Mouse (Mus musculus): ENCODE measurements around the gene Ahnak. TPM values are rescaled to one million over a fixed set of nuclear protein-coding genes. Genes with fewer than 3 reads are reported as not detected.

The Ahnak gene
- 5.2 TPM for polyA plus RNA-seq (2015; fragmentation: Illumina TruSeq; extraction: RNeasy Lipid Tissue Mini Kit (QIAGEN cat#74804); ENCODE audit: low read depth, low replicate concordance)

GRCm38 (mm10) chr19:8989066-8989566 lies at the start of gene Ahnak:
TSS of gene Ahnak (plus strand) at chr19:8989284.

GRCm38 (mm10) chr19:8941515-8942217 lies 47.4 kb upstream of the Ahnak start, which contains the start of gene Mta2:
TSS of gene Mta2 (plus strand) at chr19:8941875.

GRCm38 (mm10) chr19:8953135-8954039 lies 35.7 kb upstream of the Ahnak start, which contains the start of gene Tut1:
TSS of gene Tut1 (plus strand) at chr19:8953847.

GRCm38 (mm10) chr19:8966590-8967372 lies 22.3 kb upstream of the Ahnak start, which contains the start of gene Eef1g:
TSS of gene Eef1g (plus strand) at chr19:8967041.

GRCm38 (mm10) chr19:9087821-9088220 lies 98.7 kb downstream of the Ahnak start, which contains the start of gene Scgb1a1:
TSS of gene Scgb1a1 (minus strand) at chr19:9087958.

Other genes starting within 250 kb of the Ahnak start
- gene 1700092M07Rik, start 248.6 kb upstream of the Ahnak start, polyA plus RNA-seq (2015; fragmentation: Illumina TruSeq; extraction: RNeasy Lipid Tissue Mini Kit (QIAGEN cat#74804); ENCODE audit: low read depth, low replicate concordance) = not detected
- 93.3 TPM for gene Stx5a, start 247.9 kb upstream of the Ahnak start, polyA plus RNA-seq (2015; fragmentation: Illumina TruSeq; extraction: RNeasy Lipid Tissue Mini Kit (QIAGEN cat#74804); ENCODE audit: low read depth, low replicate concordance)
- gene Nxf1, start 232.2 kb upstream of the Ahnak start, polyA plus RNA-seq (2015; fragmentation: Illumina TruSeq; extraction: RNeasy Lipid Tissue Mini Kit (QIAGEN cat#74804); ENCODE audit: low read depth, low replicate concordance) = 89.5 TPM
- 109 TPM for gene Tmem223, start 218.3 kb upstream of the Ahnak start, polyA plus RNA-seq (2015; fragmentation: Illumina TruSeq; extraction: RNeasy Lipid Tissue Mini Kit (QIAGEN cat#74804); ENCODE audit: low read depth, low replicate concordance)
- 11.0 TPM for gene Tmem179b, start 214.8 kb upstream of the Ahnak start, polyA plus RNA-seq (2015; fragmentation: Illumina TruSeq; extraction: RNeasy Lipid Tissue Mini Kit (QIAGEN cat#74804); ENCODE audit: low read depth, low replicate concordance)
- gene Taf6l, start 202.9 kb upstream of the Ahnak start, polyA plus RNA-seq (2015; fragmentation: Illumina TruSeq; extraction: RNeasy Lipid Tissue Mini Kit (QIAGEN cat#74804); ENCODE audit: low read depth, low replicate concordance) = 12.2 TPM
- gene Polr2g, start 190.7 kb upstream of the Ahnak start, polyA plus RNA-seq (2015; fragmentation: Illumina TruSeq; extraction: RNeasy Lipid Tissue Mini Kit (QIAGEN cat#74804); ENCODE audit: low read depth, low replicate concordance) = 206 TPM
- gene Zbtb3, start 186.7 kb upstream of the Ahnak start, polyA plus RNA-seq (2015; fragmentation: Illumina TruSeq; extraction: RNeasy Lipid Tissue Mini Kit (QIAGEN cat#74804); ENCODE audit: low read depth, low replicate concordance) = 4.3 TPM
- 38.9 TPM for gene Ttc9c, start 170.0 kb upstream of the Ahnak start, polyA plus RNA-seq (2015; fragmentation: Illumina TruSeq; extraction: RNeasy Lipid Tissue Mini Kit (QIAGEN cat#74804); ENCODE audit: low read depth, low replicate concordance)
- gene Hnrnpul2, start 169.3 kb upstream of the Ahnak start, polyA plus RNA-seq (2015; fragmentation: Illumina TruSeq; extraction: RNeasy Lipid Tissue Mini Kit (QIAGEN cat#74804); ENCODE audit: low read depth, low replicate concordance) = 102 TPM
- gene AC129217.1, start 159.5 kb upstream of the Ahnak start, polyA plus RNA-seq (2015; fragmentation: Illumina TruSeq; extraction: RNeasy Lipid Tissue Mini Kit (QIAGEN cat#74804); ENCODE audit: low read depth, low replicate concordance) = not detected
- 92.5 TPM for gene Bscl2, start 151.8 kb upstream of the Ahnak start, polyA plus RNA-seq (2015; fragmentation: Illumina TruSeq; extraction: RNeasy Lipid Tissue Mini Kit (QIAGEN cat#74804); ENCODE audit: low read depth, low replicate concordance)
- 191 TPM for gene Gng3, start 150.1 kb upstream of the Ahnak start, polyA plus RNA-seq (2015; fragmentation: Illumina TruSeq; extraction: RNeasy Lipid Tissue Mini Kit (QIAGEN cat#74804); ENCODE audit: low read depth, low replicate concordance)
- 0.82 TPM for gene Lrrn4cl, start 138.5 kb upstream of the Ahnak start, polyA plus RNA-seq (2015; fragmentation: Illumina TruSeq; extraction: RNeasy Lipid Tissue Mini Kit (QIAGEN cat#74804); ENCODE audit: low read depth, low replicate concordance)
- gene Ubxn1, start 117.8 kb upstream of the Ahnak start, polyA plus RNA-seq (2015; fragmentation: Illumina TruSeq; extraction: RNeasy Lipid Tissue Mini Kit (QIAGEN cat#74804); ENCODE audit: low read depth, low replicate concordance) = 140 TPM
- gene Uqcc3, start 108.4 kb upstream of the Ahnak start, polyA plus RNA-seq (2015; fragmentation: Illumina TruSeq; extraction: RNeasy Lipid Tissue Mini Kit (QIAGEN cat#74804); ENCODE audit: low read depth, low replicate concordance) = 52.0 TPM
- 15.7 TPM for gene Lbhd1, start 105.6 kb upstream of the Ahnak start, polyA plus RNA-seq (2015; fragmentation: Illumina TruSeq; extraction: RNeasy Lipid Tissue Mini Kit (QIAGEN cat#74804); ENCODE audit: low read depth, low replicate concordance)
- gene Gm49403, start 105.4 kb upstream of the Ahnak start, polyA plus RNA-seq (2015; fragmentation: Illumina TruSeq; extraction: RNeasy Lipid Tissue Mini Kit (QIAGEN cat#74804); ENCODE audit: low read depth, low replicate concordance) = not detected
- 47.2 TPM for gene 1810009A15Rik, start 100.4 kb upstream of the Ahnak start, polyA plus RNA-seq (2015; fragmentation: Illumina TruSeq; extraction: RNeasy Lipid Tissue Mini Kit (QIAGEN cat#74804); ENCODE audit: low read depth, low replicate concordance)
- gene Gm49416, start 100.4 kb upstream of the Ahnak start, polyA plus RNA-seq (2015; fragmentation: Illumina TruSeq; extraction: RNeasy Lipid Tissue Mini Kit (QIAGEN cat#74804); ENCODE audit: low read depth, low replicate concordance) = not detected
- 12.2 TPM for gene Ints5, start 96.3 kb upstream of the Ahnak start, polyA plus RNA-seq (2015; fragmentation: Illumina TruSeq; extraction: RNeasy Lipid Tissue Mini Kit (QIAGEN cat#74804); ENCODE audit: low read depth, low replicate concordance)
- gene Ganab, start 91.2 kb upstream of the Ahnak start, polyA plus RNA-seq (2015; fragmentation: Illumina TruSeq; extraction: RNeasy Lipid Tissue Mini Kit (QIAGEN cat#74804); ENCODE audit: low read depth, low replicate concordance) = 81.9 TPM
- gene B3gat3, start 68.9 kb upstream of the Ahnak start, polyA plus RNA-seq (2015; fragmentation: Illumina TruSeq; extraction: RNeasy Lipid Tissue Mini Kit (QIAGEN cat#74804); ENCODE audit: low read depth, low replicate concordance) = 219 TPM
- 10.4 TPM for gene Rom1, start 59.9 kb upstream of the Ahnak start, polyA plus RNA-seq (2015; fragmentation: Illumina TruSeq; extraction: RNeasy Lipid Tissue Mini Kit (QIAGEN cat#74804); ENCODE audit: low read depth, low replicate concordance)
- 10.3 TPM for gene Eml3, start 59.7 kb upstream of the Ahnak start, polyA plus RNA-seq (2015; fragmentation: Illumina TruSeq; extraction: RNeasy Lipid Tissue Mini Kit (QIAGEN cat#74804); ENCODE audit: low read depth, low replicate concordance)
- gene Mta2, start 47.4 kb upstream of the Ahnak start, polyA plus RNA-seq (2015; fragmentation: Illumina TruSeq; extraction: RNeasy Lipid Tissue Mini Kit (QIAGEN cat#74804); ENCODE audit: low read depth, low replicate concordance) = 42.2 TPM
- 16.9 TPM for gene Tut1, start 35.4 kb upstream of the Ahnak start, polyA plus RNA-seq (2015; fragmentation: Illumina TruSeq; extraction: RNeasy Lipid Tissue Mini Kit (QIAGEN cat#74804); ENCODE audit: low read depth, low replicate concordance)
- gene Eef1g, start 22.2 kb upstream of the Ahnak start, polyA plus RNA-seq (2015; fragmentation: Illumina TruSeq; extraction: RNeasy Lipid Tissue Mini Kit (QIAGEN cat#74804); ENCODE audit: low read depth, low replicate concordance) = 367 TPM
- not detected for gene Scgb1a1, start 98.7 kb downstream of the Ahnak start, polyA plus RNA-seq (2015; fragmentation: Illumina TruSeq; extraction: RNeasy Lipid Tissue Mini Kit (QIAGEN cat#74804); ENCODE audit: low read depth, low replicate concordance)
- 116 TPM for gene Asrgl1, start 146.4 kb downstream of the Ahnak start, polyA plus RNA-seq (2015; fragmentation: Illumina TruSeq; extraction: RNeasy Lipid Tissue Mini Kit (QIAGEN cat#74804); ENCODE audit: low read depth, low replicate concordance)